Mouse (Mus musculus) adipose tissue, adult 10 weeks (tissue): ENCODE results near the gene Suv39h2. TPM values are rescaled to one million over a fixed set of nuclear protein-coding genes. Genes with fewer than 3 reads are reported as not detected.

Source experiments
- polyA plus RNA-seq: library from polyadenylated mRNA; stranded (reverse); fragments of 350-450 nt; fragmentation: Illumina TruSeq; extraction: RNeasy Lipid Tissue Mini Kit (QIAGEN cat#74804); gene quantifications from one replicate; pipeline ENCODE4 v1.2.3, GENCODE M21; 2014; ENCODE audit warnings: low read depth, low replicate concordance

The Suv39h2 gene
- 1.9 TPM for polyA plus RNA-seq

GRCm38 (mm10) chr2:3474861-3475283, at the start of gene Suv39h2:
TSS of gene Suv39h2 (minus strand) at chr2:3475031.

GRCm38 (mm10) chr2:3512552-3513454, 38.0 kb upstream of the Suv39h2 start, which contains the start of the genes Gm45902, Hspa14 and Cdnf:
TSS of gene Gm45902 (minus strand) at chr2:3512790.
TSS of gene Hspa14 (minus strand) at chr2:3512814.
TSS of gene Cdnf (plus strand) at chr2:3513030.

GRCm38 (mm10) chr2:3423841-3424578, 50.8 kb downstream of the Suv39h2 start, which contains the start of gene Dclre1c:
TSS of gene Dclre1c (plus strand) at chr2:3424131.

GRCm38 (mm10) chr2:3422548-3422947, 52.3 kb downstream of the Suv39h2 start, which contains the start of gene Meig1:
TSS of gene Meig1 (minus strand) at chr2:3422648.

Other genes with a start within 250 kb of the Suv39h2 start
- gene Nmt2, start 190.8 kb downstream of the Suv39h2 start, polyA plus RNA-seq: 23.0 TPM
- 11.4 TPM for gene Rpp38, start 142.4 kb downstream of the Suv39h2 start, polyA plus RNA-seq
- gene Acbd7, start 138.9 kb downstream of the Suv39h2 start, polyA plus RNA-seq: 112 TPM
- 0.21 TPM for gene Olah, start 77.8 kb downstream of the Suv39h2 start, polyA plus RNA-seq
- 61.4 TPM for gene Meig1, start 52.4 kb downstream of the Suv39h2 start, polyA plus RNA-seq
- 9.2 TPM for gene Dclre1c, start 50.9 kb downstream of the Suv39h2 start, polyA plus RNA-seq
- 1.8 TPM for gene Gm45902, start 37.8 kb upstream of the Suv39h2 start, polyA plus RNA-seq
- gene Hspa14, start 37.8 kb upstream of the Suv39h2 start, polyA plus RNA-seq: 36.2 TPM
- 6.9 TPM for gene Cdnf, start 38.0 kb upstream of the Suv39h2 start, polyA plus RNA-seq
- 23.2 TPM for gene Fam107b, start 95.5 kb upstream of the Suv39h2 start, polyA plus RNA-seq